Mouse (Mus musculus): Measurements from ENCODE around the gene Crip1.

Gene Crip1

GRCm38 (mm10) chr12:113145591-113145990 lies 525 bp upstream of the Crip1 start:
- in situ Hi-C loops (cut with MseI, MboI): loop anchor here in 1 of 2 experiments (5.0 kb wide), 1 partner anchor 42 kb away; the partner anchor contains the start of gene Tmem121

- in situ Hi-C loops (cut with MseI, MboI): loop anchor here in 1 of 2 experiments (5.0 kb wide), 1 partner anchor 40 kb away; the partner anchor contains the start of gene Tmem121
Observed at GRCm38 (mm10) chr12:113147481-113147880, 1.4 kb downstream of the Crip1 start.

GRCm38 (mm10) chr12:113148381-113149035 lies 2.4 kb downstream of the Crip1 start:
- in situ Hi-C loops (cut with MseI, MboI): loop anchor here in 1 of 2 experiments (5.0 kb wide), 1 partner anchor 39 kb away; the partner anchor contains the start of gene Tmem121

- in situ Hi-C loops (cut with MseI, MboI): loop anchor here in 1 of 2 experiments (5.0 kb wide), 1 partner anchor 38 kb away; the partner anchor contains the start of gene Tmem121
Observed at GRCm38 (mm10) chr12:113149341-113149740, 3.2 kb downstream of the Crip1 start.

GRCm38 (mm10) chr12:113149896-113150295 lies 3.8 kb downstream of the Crip1 start:
- in situ Hi-C loops (cut with MseI, MboI): loop anchor here in 1 of 2 experiments (5.0 kb wide), 1 partner anchor 37 kb away; the partner anchor contains the start of gene Tmem121

GRCm38 (mm10) chr12:113150591-113150990 lies 4.5 kb downstream of the Crip1 start:
- in situ Hi-C loops (cut with MseI, MboI): no loop called here

- in situ Hi-C loops (cut with MseI, MboI): no loop called here
Observed at GRCm38 (mm10) chr12:113151046-113151445, 4.9 kb downstream of the Crip1 start.

- in situ Hi-C loops (cut with MseI, MboI): no loop called here
Observed at GRCm38 (mm10) chr12:113151661-113152271, 5.7 kb downstream of the Crip1 start.

GRCm38 (mm10) chr12:113152272-113152661 lies 6.2 kb downstream of the Crip1 start:
- in situ Hi-C loops (cut with MseI, MboI): no loop called here

GRCm38 (mm10) chr12:113152991-113153525 lies 6.9 kb downstream of the Crip1 start:
- in situ Hi-C loops (cut with MseI, MboI): no loop called here

GRCm38 (mm10) chr12:113153971-113154370 lies 7.9 kb downstream of the Crip1 start:
- in situ Hi-C loops (cut with MseI, MboI): no loop called here

GRCm38 (mm10) chr12:113154747-113155075 lies 8.6 kb downstream of the Crip1 start:
- in situ Hi-C loops (cut with MseI, MboI): no loop called here

GRCm38 (mm10) chr12:113155076-113155771 lies 9.1 kb downstream of the Crip1 start:
- in situ Hi-C loops (cut with MseI, MboI): no loop called here

GRCm38 (mm10) chr12:113155887-113156539 lies 9.9 kb downstream of the Crip1 start, which contains the start of gene Tedc1:
TSS of gene Tedc1 (plus strand) at chr12:113156421.
- in situ Hi-C loops (cut with MseI, MboI): no loop called here

- in situ Hi-C loops (cut with MseI, MboI): no loop called here
Observed at GRCm38 (mm10) chr12:113156540-113156929, 10.4 kb downstream of the Crip1 start.

GRCm38 (mm10) chr12:113157002-113157401 lies 10.9 kb downstream of the Crip1 start:
- in situ Hi-C loops (cut with MseI, MboI): no loop called here

- in situ Hi-C loops (cut with MseI, MboI): no loop called here
Observed at GRCm38 (mm10) chr12:113157521-113157920, 11.4 kb downstream of the Crip1 start.

- in situ Hi-C loops (cut with MseI, MboI): no loop called here
Observed at GRCm38 (mm10) chr12:113157971-113158370, 11.9 kb downstream of the Crip1 start.

GRCm38 (mm10) chr12:113163561-113164006 lies 17.5 kb downstream of the Crip1 start:
- in situ Hi-C loops (cut with MseI, MboI): no loop called here

GRCm38 (mm10) chr12:113168031-113168536 lies 22.0 kb downstream of the Crip1 start:
- in situ Hi-C loops (cut with MseI, MboI): no loop called here

Data from mouse trophoblast stem cell (cell line).